Mouse (Mus musculus) cerebellum, postnatal 25 days (tissue): Measurements from ENCODE around the gene A430078G23Rik.

Experiments used
- DNase-seq, 2 experiments: peaks; one replicate each; pipeline ENCODE4 v3.0.0; 2021; ENCODE audit warnings: mixed read lengths in 2 of 2

The A430078G23Rik gene

GRCm38 (mm10) chr8:3350747-3351146 is 2.5 kb upstream of the A430078G23Rik start:
- no peak for DNase-seq

GRCm38 (mm10) chr8:3352715-3353114 is 500 bp upstream of the A430078G23Rik start:
- no peak for DNase-seq

- DNase-seq: no peak
Observed at GRCm38 (mm10) chr8:3353811-3354442, 712 bp downstream of the A430078G23Rik start.

- DNase-seq: no peak
Observed at GRCm38 (mm10) chr8:3354443-3354812, 1.2 kb downstream of the A430078G23Rik start.

GRCm38 (mm10) chr8:3355586-3355985 is 2.4 kb downstream of the A430078G23Rik start:
- DNase-seq: no peak

- peak; percentile 89 to 95 for DNase-seq
Observed at GRCm38 (mm10) chr8:3358060-3358459, 4.8 kb downstream of the A430078G23Rik start.

GRCm38 (mm10) chr8:3367086-3367485 is 13.9 kb downstream of the A430078G23Rik start:
- no peak for DNase-seq

- DNase-seq: no peak
Observed at GRCm38 (mm10) chr8:3368091-3368490, 14.9 kb downstream of the A430078G23Rik start.

GRCm38 (mm10) chr8:3375748-3376147 is 22.5 kb downstream of the A430078G23Rik start:
- DNase-seq: no peak

GRCm38 (mm10) chr8:3376641-3377274 is 23.5 kb downstream of the A430078G23Rik start:
- DNase-seq: no peak

- peak; percentile 58 to 76 for DNase-seq
Observed at GRCm38 (mm10) chr8:3387286-3387685, 34.1 kb downstream of the A430078G23Rik start.

GRCm38 (mm10) chr8:3388591-3389338 is 35.5 kb downstream of the A430078G23Rik start:
- DNase-seq: no peak

- no peak for DNase-seq
Observed at GRCm38 (mm10) chr8:3389506-3389905, 36.3 kb downstream of the A430078G23Rik start.

GRCm38 (mm10) chr8:3392293-3392692 is 39.1 kb downstream of the A430078G23Rik start:
- no peak for DNase-seq

- peak; percentile 87 to 91 for DNase-seq
Observed at GRCm38 (mm10) chr8:3392771-3393710, 39.8 kb downstream of the A430078G23Rik start, which contains the start of gene Arhgef18. Arhgef18 (plus strand) TSS chr8:3393006.

- DNase-seq: no peak
Observed at GRCm38 (mm10) chr8:3394600-3394999, 41.4 kb downstream of the A430078G23Rik start.

GRCm38 (mm10) chr8:3395246-3395645 is 42.0 kb downstream of the A430078G23Rik start:
- DNase-seq: no peak

GRCm38 (mm10) chr8:3397597-3397996 is 44.4 kb downstream of the A430078G23Rik start:
- no peak for DNase-seq

GRCm38 (mm10) chr8:3400509-3400908 is 47.3 kb downstream of the A430078G23Rik start:
- no peak for DNase-seq

GRCm38 (mm10) chr8:3407417-3407816 is 54.2 kb downstream of the A430078G23Rik start:
- DNase-seq: no peak

GRCm38 (mm10) chr8:3411085-3411484 is 57.9 kb downstream of the A430078G23Rik start:
- no peak for DNase-seq

GRCm38 (mm10) chr8:3411901-3412301 is 58.7 kb downstream of the A430078G23Rik start:
- DNase-seq: peak in 1 of 2 experiments; percentile 18

GRCm38 (mm10) chr8:3412816-3413215 is 59.6 kb downstream of the A430078G23Rik start:
- DNase-seq: no peak
